22 mouse cellular contexts compared by ENCODE assay signal in genomic region chr7:45013366-45014095, GRCm38 (mm10). TPM values are rescaled to one million over a fixed set of nuclear protein-coding genes. Genes with fewer than 3 reads are reported as not detected.
A peak's percentile ranks its signal among the peaks of the same experiment; 100 is the strongest.
DNase-seq lines count a peak whose midpoint lies in the region; ATAC-seq lines count a peak whose summit lies in the region.
"Had no signal": no experiment of that assay in that cellular context is flagged by ENCODE, and none has a peak within 500 bp of the region (broad histone marks: within the 10 kb centered on the region; RNA-seq: fewer than 3 reads in every experiment).

No protein-coding gene starts in this region.

- peak overlapping the region; percentile 53 for H3K27ac ChIP-seq in brown adipose tissue, adult 24 weeks (replicated peaks; ENCODE audit: low read depth, low read length)
- H3K27ac ChIP-seq in liver, embryonic 13.5 days = peak overlapping the region; percentile 97
- H3K27ac ChIP-seq: embryonic facial prominence, embryonic 12.5 days; gastrocnemius, adult 2 months; heart, embryonic 10.5 days; hindbrain, embryonic 12.5 days; midbrain, embryonic 12.5 days; neural tube, embryonic 15.5 days had no signal

- no peak for ATAC-seq in liver, embryonic 13.5 days (ENCODE audit: low read depth)

- H3K36me3 ChIP-seq in liver, embryonic 13.5 days = peaks cover 55% of the 10 kb centered on the region

- H3K27me3 ChIP-seq in liver, embryonic 13.5 days = peaks cover 6% of the 10 kb centered on the region
- H3K27me3 ChIP-seq: embryonic facial prominence, embryonic 12.5 days; hindbrain, embryonic 12.5 days; neural tube, embryonic 15.5 days had no signal

- 90% methylated on average over 16 of the region's 16 CpGs for WGBS in liver, embryonic 13.5 days (ENCODE audit: insufficient replicate concordance)

- H3K9me3 ChIP-seq in liver, embryonic 13.5 days (replicated peaks) = no peaks in the 10 kb centered on the region
- H3K9me3 ChIP-seq: embryonic facial prominence, embryonic 12.5 days; heart, embryonic 10.5 days; hindbrain, embryonic 12.5 days; midbrain, embryonic 12.5 days; neural tube, embryonic 15.5 days had no signal

- peak overlapping the region; percentile 28 for H3K4me2 ChIP-seq in liver, embryonic 13.5 days

- peak overlapping the region; percentile 96 for H3K9ac ChIP-seq in liver, embryonic 13.5 days
- H3K9ac ChIP-seq: embryonic facial prominence, embryonic 12.5 days; hindbrain, embryonic 12.5 days; neural tube, embryonic 15.5 days had no signal

- no peak overlapping the region for H3K4me3 ChIP-seq in brown adipose tissue, adult 24 weeks (ENCODE audit: insufficient read depth, low read depth, low read length)
- no peak overlapping the region for H3K4me3 ChIP-seq in liver, embryonic 13.5 days (replicated peaks)
- H3K4me3 ChIP-seq: embryonic facial prominence, embryonic 12.5 days; gastrocnemius, adult 2 months had no signal

- peaks cover 6% of the 10 kb centered on the region; the same call in 1 of the 2 replicates for H3K4me1 ChIP-seq in brown adipose tissue, adult 24 weeks (ENCODE audit: control insufficient read depth, insufficient read depth, insufficient read length, low read length)
- peaks cover 57% of the 10 kb centered on the region for H3K4me1 ChIP-seq in liver, embryonic 13.5 days (replicated peaks)

- DNase-seq in cerebellum, adult 11-12 months = peak; percentile 51
- DNase-seq in cerebellum, postnatal 14 days = no peak
- peak; percentile 90 for DNase-seq in heart, adult 11 months
- no peak for DNase-seq in heart, adult 8-10 months (ENCODE audit: low spot score)
- no peak for DNase-seq in liver, embryonic 13.5 days
- no peak for DNase-seq in adrenal gland, adult 8-10 months
- no peak for DNase-seq in spleen, adult 12 weeks (ENCODE audit: low spot score)
- DNase-seq: adrenal gland, postnatal 14 days; gastrocnemius, adult 2 months; heart, postnatal 10 days; kidney, adult 2 months; kidney, postnatal 14 days; lung, adult 2 months; lung, postnatal 14 days; right cerebral cortex, adult 18-20 months; right cerebral cortex, postnatal 4 days had no signal

RNA-seq across cellular contexts. Expression of gene Scaf1, which starts 2.6 kb away (rescaled TPM):
- 10 to 100 TPM; 46.8 to 56.2 (median 49.7) TPM for total RNA-seq in heart, adult 8-10 months (2022)
- polyA plus RNA-seq in brown adipose tissue, adult 24 weeks (2012; ENCODE audit: insufficient read depth, insufficient read length, missing spikeins) = 26.3 and 27.5 TPM in 2 replicates
- polyA plus RNA-seq in liver, embryonic 13.5 days (2015; fragmentation: Nextera tagmentation; extraction: Ambion mirVana) = 10.4 and 11.8 TPM in 2 replicates
- 100 to 1,000 TPM in 2 of 4 experiments, 10 to 100 TPM in 2; 88.5 to 120 (median 101) TPM for total RNA-seq in adrenal gland, adult 8-10 months (2022)

RNA-seq across cellular contexts. Expression of gene Rras, which starts 4.2 kb away (rescaled TPM):
- total RNA-seq in heart, adult 8-10 months (2022) = 10 to 100 TPM; 40.2 to 49.8 (median 44.1) TPM
- polyA plus RNA-seq in brown adipose tissue, adult 24 weeks (2012; ENCODE audit: insufficient read depth, insufficient read length, missing spikeins) = 76.5 and 82.6 TPM in 2 replicates
- polyA plus RNA-seq in liver, embryonic 13.5 days (2015; fragmentation: Nextera tagmentation; extraction: Ambion mirVana) = 14.4 and 15.0 TPM in 2 replicates
- total RNA-seq in adrenal gland, adult 8-10 months (2022) = 100 to 1,000 TPM in 3 of 4 experiments, 10 to 100 TPM in 1; 89.6 to 138 (median 129) TPM

RNA-seq across cellular contexts. Expression of gene Bcl2l12, which starts 15.0 kb away (rescaled TPM):
- total RNA-seq in heart, adult 8-10 months (2022) = 10 to 100 TPM in 3 of 4 experiments, 1 to 10 TPM in 1; 8.6 to 13.5 (median 11.0) TPM
- polyA plus RNA-seq in brown adipose tissue, adult 24 weeks (2012; ENCODE audit: insufficient read depth, insufficient read length, missing spikeins) = 8.9 and 9.1 TPM in 2 replicates
- 18.2 and 20.1 TPM in 2 replicates for polyA plus RNA-seq in liver, embryonic 13.5 days (2015; fragmentation: Nextera tagmentation; extraction: Ambion mirVana)
- total RNA-seq in adrenal gland, adult 8-10 months (2022) = 10 to 100 TPM; 15.9 to 34.1 (median 22.1) TPM

RNA-seq across cellular contexts. Expression of gene Irf3, which starts 16.1 kb away (rescaled TPM):
- total RNA-seq in heart, adult 8-10 months (2022) = 10 to 100 TPM; 23.2 to 31.9 (median 27.0) TPM
- polyA plus RNA-seq in brown adipose tissue, adult 24 weeks (2012; ENCODE audit: insufficient read depth, insufficient read length, missing spikeins) = 40.8 and 41.4 TPM in 2 replicates
- polyA plus RNA-seq in liver, embryonic 13.5 days (2015; fragmentation: Nextera tagmentation; extraction: Ambion mirVana) = 41.0 and 42.4 TPM in 2 replicates
- 100 to 1,000 TPM; 118 to 180 (median 144) TPM for total RNA-seq in adrenal gland, adult 8-10 months (2022)

RNA-seq across cellular contexts. Expression of gene Prmt1, which starts 27.2 kb away (rescaled TPM):
- total RNA-seq in heart, adult 8-10 months (2022) = 100 to 1,000 TPM in 2 of 4 experiments, 10 to 100 TPM in 2; 88.3 to 107 (median 102) TPM
- polyA plus RNA-seq in brown adipose tissue, adult 24 weeks (2012; ENCODE audit: insufficient read depth, insufficient read length, missing spikeins) = 47.1 and 73.7 TPM in 2 replicates
- polyA plus RNA-seq in liver, embryonic 13.5 days (2015; fragmentation: Nextera tagmentation; extraction: Ambion mirVana) = 214 and 220 TPM in 2 replicates
- total RNA-seq in adrenal gland, adult 8-10 months (2022) = 100 to 1,000 TPM; 221 to 296 (median 243) TPM

Comparison
In these comparisons a context has a peak if more than half of its experiments do, and no peak if none do; other contexts are left out.
1. DNase-seq: peak in cerebellum, adult 11-12 months (single experiment) and heart, adult 11 months (single experiment); none in cerebellum, postnatal 14 days (0 of 2), heart, adult 8-10 months (single experiment), liver, embryonic 13.5 days (single experiment), adrenal gland, adult 8-10 months (single experiment) and spleen, adult 12 weeks (single experiment).